28 mouse cellular contexts compared by ENCODE assay signal in the genomic region with DNA sequence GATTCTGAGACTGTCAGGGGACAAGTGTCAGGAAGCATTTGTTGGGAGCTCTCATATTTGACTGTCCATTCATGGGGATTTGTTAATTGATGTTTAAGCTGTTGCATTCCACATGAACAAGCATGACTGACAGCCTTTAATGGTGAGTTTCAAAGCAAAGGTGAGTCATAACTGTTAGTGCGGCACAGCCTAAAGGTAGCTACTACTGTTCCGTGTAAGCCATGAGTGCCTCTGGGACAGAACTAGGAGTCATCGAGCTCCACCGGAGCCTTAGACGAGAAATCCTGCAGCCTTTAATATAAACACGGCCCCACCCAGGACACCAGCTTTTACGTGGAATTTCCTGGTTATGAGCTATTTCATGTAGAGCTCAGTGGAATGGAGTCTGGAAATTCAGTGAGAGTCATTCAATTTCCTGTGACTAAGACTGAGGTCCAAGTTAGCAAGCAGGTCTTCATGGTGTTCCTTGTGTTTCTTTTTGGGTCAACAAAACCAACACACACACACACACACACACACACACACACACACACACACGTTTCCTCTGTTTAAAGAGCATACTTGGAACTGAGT.
DNase-seq lines count a peak whose midpoint lies in the region; ATAC-seq lines count a peak whose summit lies in the region.
"Had no signal": no experiment of that assay in that cellular context is flagged by ENCODE, and none has a peak within 500 bp of the region (broad histone marks: within the 10 kb centered on the region; RNA-seq: fewer than 3 reads in every experiment).

No protein-coding gene starts in this region.

- H3K4me3 ChIP-seq in hindbrain, embryonic 16.5 days (ENCODE audit: low read length) = no peak overlapping the region
- no peak overlapping the region for H3K4me3 ChIP-seq in hindbrain, embryonic 11.5 days (ENCODE audit: low read depth, low read length)
- H3K4me3 ChIP-seq in embryonic facial prominence, embryonic 14.5 days (ENCODE audit: low read depth, low read length) = no peak overlapping the region
- H3K4me3 ChIP-seq in stomach, embryonic 16.5 days (replicated peaks; ENCODE audit: low read length) = no peak overlapping the region
- H3K4me3 ChIP-seq: embryonic facial prominence, embryonic 15.5 days; erythroblast, embryonic 14.5 days; forebrain, embryonic 13.5 days; heart, adult 2 months; heart, embryonic 10.5 days; heart, embryonic 13.5 days; hindbrain, embryonic 12.5 days; hindbrain, embryonic 15.5 days had no signal

- DNase-seq in hindbrain, embryonic 11.5 days (ENCODE audit: low spot score) = no peak
- DNase-seq in 3T3-L1 (ENCODE audit: low read depth, low spot score) = peak; percentile 17
- DNase-seq in embryonic facial prominence, embryonic 14.5 days (ENCODE audit: low spot score) = peak; percentile 33
- no peak for DNase-seq in kidney, postnatal 10 days
- no peak for DNase-seq in layer of hippocampus, postnatal 14 days (ENCODE audit: low spot score in 2 of 2)
- DNase-seq: adrenal gland, postnatal 10 days; adrenal gland, postnatal 36 days; cerebellum, adult 18-20 months; cerebellum, adult 9-10 months; cerebellum, postnatal 14 days; gastrocnemius, postnatal 10 days; gastrocnemius, postnatal 36 days; heart, adult 2 months; heart, postnatal 14 days; heart, postnatal 4 days; kidney, adult 11 months had no signal

- H3K4me1 ChIP-seq in hindbrain, embryonic 16.5 days (ENCODE audit: control insufficient read depth, insufficient read depth, low read depth, low read length) = no peaks in the 10 kb centered on the region
- no peaks in the 10 kb centered on the region for H3K4me1 ChIP-seq in hindbrain, embryonic 11.5 days (replicated peaks; ENCODE audit: control insufficient read depth, insufficient read depth, low read length)
- no peaks in the 10 kb centered on the region for H3K4me1 ChIP-seq in embryonic facial prominence, embryonic 14.5 days (ENCODE audit: control insufficient read depth, insufficient read depth, low read length)
- 0 out of 2 replicates have a peak, but pooled peaks cover 5% of the 10 kb centered on the region for H3K4me1 ChIP-seq in stomach, embryonic 16.5 days (ENCODE audit: control insufficient read depth, insufficient read depth, low read length)
- H3K4me1 ChIP-seq: embryonic facial prominence, embryonic 15.5 days; forebrain, embryonic 13.5 days; hindbrain, embryonic 12.5 days; hindbrain, embryonic 15.5 days had no signal

- ATAC-seq in hindbrain, embryonic 16.5 days = 0 out of 2 replicates have a peak, but pooled peaks have one; percentile 14
- ATAC-seq in hindbrain, embryonic 11.5 days (ENCODE audit: low FRiP score) = no peak
- ATAC-seq in embryonic facial prominence, embryonic 14.5 days (ENCODE audit: low read depth) = no peak
- ATAC-seq in stomach, embryonic 16.5 days (ENCODE audit: insufficient read depth, low FRiP score) = peak; percentile 71; the same call in 1 of the 2 replicates
- ATAC-seq: activated CD4-positive, CD25-positive, alpha-beta regulatory T cell, adult 4 months; CD4-positive, CD25-positive, alpha-beta regulatory T cell, adult 4 months; forebrain, embryonic 13.5 days; forebrain, embryonic 16.5 days had no signal

- H3K9ac ChIP-seq in hindbrain, embryonic 16.5 days (ENCODE audit: low read depth, low read length) = no peak overlapping the region
- no peak overlapping the region for H3K9ac ChIP-seq in hindbrain, embryonic 11.5 days (ENCODE audit: low read depth, low read length)
- no peak overlapping the region for H3K9ac ChIP-seq in embryonic facial prominence, embryonic 14.5 days (ENCODE audit: low read depth, low read length)
- H3K9ac ChIP-seq in stomach, embryonic 16.5 days (ENCODE audit: low read length) = no peak overlapping the region
- H3K9ac ChIP-seq: embryonic facial prominence, embryonic 15.5 days; forebrain, embryonic 13.5 days; heart, embryonic 13.5 days; hindbrain, embryonic 12.5 days; hindbrain, embryonic 15.5 days had no signal

- no peak overlapping the region for H3K4me2 ChIP-seq in hindbrain, embryonic 16.5 days (ENCODE audit: low read length)
- no peak overlapping the region for H3K4me2 ChIP-seq in hindbrain, embryonic 11.5 days (replicated peaks; ENCODE audit: low read depth, low read length)
- no peak overlapping the region for H3K4me2 ChIP-seq in embryonic facial prominence, embryonic 14.5 days (ENCODE audit: low read depth, low read length)
- no peak overlapping the region for H3K4me2 ChIP-seq in stomach, embryonic 16.5 days (ENCODE audit: low read depth, low read length)
- H3K4me2 ChIP-seq: embryonic facial prominence, embryonic 15.5 days; forebrain, embryonic 13.5 days; heart, embryonic 13.5 days; hindbrain, embryonic 12.5 days; hindbrain, embryonic 15.5 days had no signal

- 86% methylated on average over 8 of the region's 8 CpGs for WGBS in hindbrain, embryonic 16.5 days
- WGBS in hindbrain, embryonic 11.5 days = 81% methylated on average over 8 of the region's 8 CpGs
- 76% methylated on average over 8 of the region's 8 CpGs for WGBS in embryonic facial prominence, embryonic 14.5 days
- 50% methylated on average over 8 of the region's 8 CpGs for WGBS in stomach, embryonic 16.5 days

- H3K36me3 ChIP-seq in hindbrain, embryonic 16.5 days (ENCODE audit: control insufficient read depth, insufficient read depth, low read length) = no peaks in the 10 kb centered on the region
- no peaks in the 10 kb centered on the region for H3K36me3 ChIP-seq in hindbrain, embryonic 11.5 days (ENCODE audit: control insufficient read depth, insufficient read depth, low read length)
- 0 out of 2 replicates have a peak, but pooled peaks cover 4% of the 10 kb centered on the region for H3K36me3 ChIP-seq in embryonic facial prominence, embryonic 14.5 days (ENCODE audit: control insufficient read depth, insufficient read depth, low read length)
- no peaks in the 10 kb centered on the region for H3K36me3 ChIP-seq in stomach, embryonic 16.5 days (ENCODE audit: control insufficient read depth, insufficient read depth, low read length)
- H3K36me3 ChIP-seq: embryonic facial prominence, embryonic 15.5 days; heart, embryonic 10.5 days; hindbrain, embryonic 12.5 days; hindbrain, embryonic 15.5 days had no signal

- no peaks in the 10 kb centered on the region for H3K27me3 ChIP-seq in hindbrain, embryonic 16.5 days (replicated peaks; ENCODE audit: control insufficient read depth, insufficient read depth, low read length)
- H3K27me3 ChIP-seq in hindbrain, embryonic 11.5 days (ENCODE audit: control insufficient read depth, insufficient read depth, low read length) = no peaks in the 10 kb centered on the region
- H3K27me3 ChIP-seq in embryonic facial prominence, embryonic 14.5 days (replicated peaks; ENCODE audit: control insufficient read depth, insufficient read depth, low read length) = no peaks in the 10 kb centered on the region
- no peaks in the 10 kb centered on the region for H3K27me3 ChIP-seq in stomach, embryonic 16.5 days (ENCODE audit: control insufficient read depth, insufficient read depth, low read length)
- H3K27me3 ChIP-seq: embryonic facial prominence, embryonic 15.5 days; forebrain, embryonic 13.5 days; heart, embryonic 13.5 days; hindbrain, embryonic 12.5 days; hindbrain, embryonic 15.5 days had no signal

- no peak overlapping the region for H3K27ac ChIP-seq in hindbrain, embryonic 16.5 days (ENCODE audit: low read depth, low read length)
- H3K27ac ChIP-seq in hindbrain, embryonic 11.5 days (ENCODE audit: low read depth, low read length) = no peak overlapping the region
- no peak overlapping the region for H3K27ac ChIP-seq in embryonic facial prominence, embryonic 14.5 days (replicated peaks; ENCODE audit: low read depth, low read length)
- H3K27ac ChIP-seq in stomach, embryonic 16.5 days (ENCODE audit: low read length) = peak overlapping the region; percentile 74
- H3K27ac ChIP-seq: embryonic facial prominence, embryonic 15.5 days; forebrain, embryonic 13.5 days; heart, adult 2 months; heart, embryonic 10.5 days; heart, embryonic 13.5 days; hindbrain, embryonic 12.5 days; hindbrain, embryonic 15.5 days had no signal

- H3K9me3 ChIP-seq in hindbrain, embryonic 16.5 days (ENCODE audit: control insufficient read depth, low read length) = no peaks in the 10 kb centered on the region
- no peaks in the 10 kb centered on the region for H3K9me3 ChIP-seq in hindbrain, embryonic 11.5 days (ENCODE audit: control insufficient read depth, low read length)
- no peaks in the 10 kb centered on the region for H3K9me3 ChIP-seq in embryonic facial prominence, embryonic 14.5 days (ENCODE audit: control insufficient read depth, low read length)
- no peaks in the 10 kb centered on the region for H3K9me3 ChIP-seq in stomach, embryonic 16.5 days (replicated peaks; ENCODE audit: control insufficient read depth, low read length)
- H3K9me3 ChIP-seq: embryonic facial prominence, embryonic 15.5 days; forebrain, embryonic 13.5 days; heart, embryonic 10.5 days; heart, embryonic 13.5 days; hindbrain, embryonic 12.5 days; hindbrain, embryonic 15.5 days had no signal

Comparison
In these comparisons a context has a peak if more than half of its experiments do, and no peak if none do; other contexts are left out.
1. ATAC-seq: peak in hindbrain, embryonic 16.5 days (single experiment) and stomach, embryonic 16.5 days (single experiment); none in hindbrain, embryonic 11.5 days (single experiment) and embryonic facial prominence, embryonic 14.5 days (single experiment).
2. DNase-seq: peak in 3T3-L1 (single experiment) and embryonic facial prominence, embryonic 14.5 days (single experiment); none in hindbrain, embryonic 11.5 days (single experiment), kidney, postnatal 10 days (single experiment) and layer of hippocampus, postnatal 14 days (0 of 2).